Mouse (Mus musculus): ENCODE measurements around the gene Efcab12. TPM values are rescaled to one million over a fixed set of nuclear protein-coding genes. Genes with fewer than 3 reads are reported as not detected.

Gene Efcab12
- polyA plus RNA-seq, 1 experiment from 2014 or later, result 1.4 TPM

GRCm38 (mm10) chr6:115865246-115865645, 27.0 kb upstream of the Efcab12 start:
- H3K27ac ChIP-seq (ENCODE audit: low read depth, low read length), result no peak overlapping the region
- H3K4me2 ChIP-seq (ENCODE audit: low read depth), result no peak overlapping the region
- DNase-seq (ENCODE audit: low spot score) (no peak), ATAC-seq (ENCODE audit: insufficient read depth, low FRiP score, low TSS enrichment) (no peak)
- WGBS, result 95% methylated on average over 4 of the region's 4 CpGs
- no peak overlapping the region for H3K4me3 ChIP-seq (ENCODE audit: low read depth, low read length)
- H3K9me3 ChIP-seq (ENCODE audit: control insufficient read depth, low read length), result no peaks in the 10 kb centered on the region
- H3K27me3 ChIP-seq (ENCODE audit: control insufficient read depth, insufficient read depth, low read length), result no peaks in the 10 kb centered on the region
- H3K4me1 ChIP-seq (ENCODE audit: control insufficient read depth, insufficient read depth, low read length), result no peaks in the 10 kb centered on the region
- no peaks in the 10 kb centered on the region for H3K36me3 ChIP-seq (ENCODE audit: control insufficient read depth, insufficient read depth, low read length)
- H3K9ac ChIP-seq (ENCODE audit: low read length), result no peak overlapping the region

- H3K27ac ChIP-seq (ENCODE audit: low read depth, low read length), result no peak overlapping the region
- H3K9ac ChIP-seq (ENCODE audit: low read length), result no peak overlapping the region
- H3K27me3 ChIP-seq (ENCODE audit: control insufficient read depth, insufficient read depth, low read length), result no peaks in the 10 kb centered on the region
- DNase-seq (ENCODE audit: low spot score) (no peak), ATAC-seq (ENCODE audit: insufficient read depth, low FRiP score, low TSS enrichment) (no peak)
- no peaks in the 10 kb centered on the region for H3K36me3 ChIP-seq (ENCODE audit: control insufficient read depth, insufficient read depth, low read length)
- H3K4me3 ChIP-seq (ENCODE audit: low read depth, low read length), result no peak overlapping the region
- H3K4me2 ChIP-seq (ENCODE audit: low read depth), result no peak overlapping the region
- H3K9me3 ChIP-seq (ENCODE audit: control insufficient read depth, low read length), result no peaks in the 10 kb centered on the region
- H3K4me1 ChIP-seq (ENCODE audit: control insufficient read depth, insufficient read depth, low read length), result no peaks in the 10 kb centered on the region
- 80% methylated on average over 7 of the region's 7 CpGs for WGBS
These were observed 25.2 kb upstream of the Efcab12 start for GRCm38 (mm10) chr6:115863340-115863841.

GRCm38 (mm10) chr6:115860027-115860556, 21.9 kb upstream of the Efcab12 start:
- Histone ChIP-seq H3K4me2 (ENCODE audit: low read depth) (no peak overlapping the region), H3K9me3 (ENCODE audit: control insufficient read depth, low read length) (no peaks in the 10 kb centered on the region), H3K9ac (ENCODE audit: low read length) (no peak overlapping the region), H3K27ac (ENCODE audit: low read depth, low read length) (no peak overlapping the region), H3K4me3 (ENCODE audit: low read depth, low read length) (no peak overlapping the region), H3K4me1 (ENCODE audit: control insufficient read depth, insufficient read depth, low read length) (no peaks in the 10 kb centered on the region), H3K36me3 (ENCODE audit: control insufficient read depth, insufficient read depth, low read length) (no peaks in the 10 kb centered on the region), H3K27me3 (ENCODE audit: control insufficient read depth, insufficient read depth, low read length) (no peaks in the 10 kb centered on the region)
- ATAC-seq (ENCODE audit: insufficient read depth, low FRiP score, low TSS enrichment) (no peak), DNase-seq (ENCODE audit: low spot score) (no peak)
- WGBS, result 91% methylated on average over 7 of the region's 7 CpGs

- H3K4me3 ChIP-seq (ENCODE audit: low read depth, low read length), result no peak overlapping the region
- WGBS, result 70% methylated on average over 4 of the region's 4 CpGs
- H3K9me3 ChIP-seq (ENCODE audit: control insufficient read depth, low read length), result no peaks in the 10 kb centered on the region
- H3K27me3 ChIP-seq (ENCODE audit: control insufficient read depth, insufficient read depth, low read length), result no peaks in the 10 kb centered on the region
- H3K9ac ChIP-seq (ENCODE audit: low read length), result no peak overlapping the region
- no peak overlapping the region for H3K4me2 ChIP-seq (ENCODE audit: low read depth)
- H3K27ac ChIP-seq (ENCODE audit: low read depth, low read length), result no peak overlapping the region
- no peaks in the 10 kb centered on the region for H3K36me3 ChIP-seq (ENCODE audit: control insufficient read depth, insufficient read depth, low read length)
- no peaks in the 10 kb centered on the region for H3K4me1 ChIP-seq (ENCODE audit: control insufficient read depth, insufficient read depth, low read length)
- ATAC-seq (ENCODE audit: insufficient read depth, low FRiP score, low TSS enrichment) (no peak), DNase-seq (ENCODE audit: low spot score) (no peak)
These were observed 21.0 kb upstream of the Efcab12 start for GRCm38 (mm10) chr6:115859258-115859657.

GRCm38 (mm10) chr6:115856361-115856745, 18.1 kb upstream of the Efcab12 start:
- no peak for ATAC-seq (ENCODE audit: insufficient read depth, low FRiP score, low TSS enrichment)
- Histone ChIP-seq H3K4me1 (ENCODE audit: control insufficient read depth, insufficient read depth, low read length) (peaks cover 3% of the 10 kb centered on the region; the same call in 1 of the 2 replicates), H3K27ac (ENCODE audit: low read depth, low read length) (no peak overlapping the region), H3K4me3 (ENCODE audit: low read depth, low read length) (no peak overlapping the region), H3K9me3 (ENCODE audit: control insufficient read depth, low read length) (no peaks in the 10 kb centered on the region), H3K9ac (ENCODE audit: low read length) (no peak overlapping the region), H3K4me2 (ENCODE audit: low read depth) (no peak overlapping the region), H3K36me3 (ENCODE audit: control insufficient read depth, insufficient read depth, low read length) (no peaks in the 10 kb centered on the region), H3K27me3 (ENCODE audit: control insufficient read depth, insufficient read depth, low read length) (no peaks in the 10 kb centered on the region)
- 88% methylated on average over 4 of the region's 4 CpGs for WGBS
- DNase-seq (ENCODE audit: low spot score), result no peak

- peaks cover 3% of the 10 kb centered on the region; the same call in 1 of the 2 replicates for H3K4me1 ChIP-seq (ENCODE audit: control insufficient read depth, insufficient read depth, low read length)
- no peaks in the 10 kb centered on the region for H3K9me3 ChIP-seq (ENCODE audit: control insufficient read depth, low read length)
- no peak overlapping the region for H3K9ac ChIP-seq (ENCODE audit: low read length)
- WGBS, result 87% methylated on average over 3 of the region's 3 CpGs
- ATAC-seq (ENCODE audit: insufficient read depth, low FRiP score, low TSS enrichment) (no peak), DNase-seq (ENCODE audit: low spot score) (no peak)
- H3K36me3 ChIP-seq (ENCODE audit: control insufficient read depth, insufficient read depth, low read length), result no peaks in the 10 kb centered on the region
- no peak overlapping the region for H3K4me3 ChIP-seq (ENCODE audit: low read depth, low read length)
- H3K4me2 ChIP-seq (ENCODE audit: low read depth), result no peak overlapping the region
- H3K27me3 ChIP-seq (ENCODE audit: control insufficient read depth, insufficient read depth, low read length), result no peaks in the 10 kb centered on the region
- no peak overlapping the region for H3K27ac ChIP-seq (ENCODE audit: low read depth, low read length)
These were observed 17.6 kb upstream of the Efcab12 start for GRCm38 (mm10) chr6:115855733-115856360.

- no peaks in the 10 kb centered on the region for H3K36me3 ChIP-seq (ENCODE audit: control insufficient read depth, insufficient read depth, low read length)
- ATAC-seq (ENCODE audit: insufficient read depth, low FRiP score, low TSS enrichment), result no peak
- no peak overlapping the region for H3K4me3 ChIP-seq (ENCODE audit: low read depth, low read length)
- H3K9me3 ChIP-seq (ENCODE audit: control insufficient read depth, low read length), result no peaks in the 10 kb centered on the region
- no peaks in the 10 kb centered on the region for H3K27me3 ChIP-seq (ENCODE audit: control insufficient read depth, insufficient read depth, low read length)
- H3K4me2 ChIP-seq (ENCODE audit: low read depth), result no peak overlapping the region
- no peak for DNase-seq (ENCODE audit: low spot score)
- H3K27ac ChIP-seq (ENCODE audit: low read depth, low read length), result no peak overlapping the region
- no peak overlapping the region for H3K9ac ChIP-seq (ENCODE audit: low read length)
- peaks cover 3% of the 10 kb centered on the region; the same call in 1 of the 2 replicates for H3K4me1 ChIP-seq (ENCODE audit: control insufficient read depth, insufficient read depth, low read length)
- 69% methylated on average over 2 of the region's 2 CpGs for WGBS
These were observed 16.2 kb upstream of the Efcab12 start for GRCm38 (mm10) chr6:115854432-115854831.

GRCm38 (mm10) chr6:115853985-115854384, 15.8 kb upstream of the Efcab12 start:
- H3K27ac ChIP-seq (ENCODE audit: low read depth, low read length), result peak overlapping the region; percentile 85
- peaks cover 3% of the 10 kb centered on the region; the same call in 1 of the 2 replicates for H3K4me1 ChIP-seq (ENCODE audit: control insufficient read depth, insufficient read depth, low read length)
- DNase-seq (ENCODE audit: low spot score), result no peak
- ATAC-seq (ENCODE audit: insufficient read depth, low FRiP score, low TSS enrichment), result no peak
- H3K27me3 ChIP-seq (ENCODE audit: control insufficient read depth, insufficient read depth, low read length), result no peaks in the 10 kb centered on the region
- no peaks in the 10 kb centered on the region for H3K9me3 ChIP-seq (ENCODE audit: control insufficient read depth, low read length)
- peak overlapping the region; percentile 55 for H3K4me3 ChIP-seq (ENCODE audit: low read depth, low read length)
- peak overlapping the region; percentile 55 for H3K9ac ChIP-seq (ENCODE audit: low read length)
- peak overlapping the region; percentile 58 for H3K4me2 ChIP-seq (ENCODE audit: low read depth)
- 52% methylated on average over 7 of the region's 7 CpGs for WGBS
- peaks cover 2% of the 10 kb centered on the region for H3K36me3 ChIP-seq (ENCODE audit: control insufficient read depth, insufficient read depth, low read length)
